Mouse (Mus musculus): ENCODE data around the gene Calhm3. TPM values are rescaled to one million over a fixed set of nuclear protein-coding genes. Genes with fewer than 3 reads are reported as not detected.

Calhm3 gene
- polyA plus RNA-seq, 1 experiment from 2014 or later = not detected

DNA sequence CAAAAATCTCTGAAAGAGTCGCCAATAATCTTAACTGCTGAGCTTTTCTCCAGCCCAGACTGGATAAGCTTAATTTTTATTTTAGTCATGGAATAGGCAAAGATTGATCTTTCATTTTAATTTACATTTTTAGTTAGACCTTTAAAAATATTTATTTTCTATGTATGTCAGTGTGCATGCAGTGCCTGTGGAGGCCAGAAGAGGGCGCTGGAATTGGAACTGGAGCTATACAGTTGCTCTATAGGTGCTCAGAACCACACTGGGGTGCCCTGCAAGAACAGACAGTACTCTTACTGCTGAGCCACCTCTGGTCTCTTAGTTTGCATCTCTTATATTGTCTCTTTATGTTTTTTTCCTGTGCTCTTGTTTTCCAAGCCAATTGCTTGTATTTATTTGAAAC is 34.8 kb downstream of the Calhm3 start:
- no peak for ATAC-seq (replicated peaks; ENCODE audit: insufficient number of reproducible peaks, low FRiP score, low TSS enrichment)
- Histone ChIP-seq H3K27me3 (ENCODE audit: control insufficient read depth, insufficient read depth, low read length) (no peaks in the 10 kb centered on the region), H3K9ac (ENCODE audit: low read depth, low read length) (no peak overlapping the region), H3K9me3 (replicated peaks; ENCODE audit: control insufficient read depth, low read length) (no peaks in the 10 kb centered on the region), H3K4me3 (ENCODE audit: low read depth, low read length) (no peak overlapping the region), H3K36me3 (ENCODE audit: control insufficient read depth, insufficient read depth, low read length) (peaks cover 34% of the 10 kb centered on the region), H3K27ac (ENCODE audit: low read depth, low read length) (no peak overlapping the region), H3K4me1 (ENCODE audit: control insufficient read depth, insufficient read depth, low read length) (no peaks in the 10 kb centered on the region), H3K4me2 (no peak overlapping the region)
- 18% methylated on average over 2 of the region's 2 CpGs for WGBS (ENCODE audit: insufficient replicate concordance)

DNA sequence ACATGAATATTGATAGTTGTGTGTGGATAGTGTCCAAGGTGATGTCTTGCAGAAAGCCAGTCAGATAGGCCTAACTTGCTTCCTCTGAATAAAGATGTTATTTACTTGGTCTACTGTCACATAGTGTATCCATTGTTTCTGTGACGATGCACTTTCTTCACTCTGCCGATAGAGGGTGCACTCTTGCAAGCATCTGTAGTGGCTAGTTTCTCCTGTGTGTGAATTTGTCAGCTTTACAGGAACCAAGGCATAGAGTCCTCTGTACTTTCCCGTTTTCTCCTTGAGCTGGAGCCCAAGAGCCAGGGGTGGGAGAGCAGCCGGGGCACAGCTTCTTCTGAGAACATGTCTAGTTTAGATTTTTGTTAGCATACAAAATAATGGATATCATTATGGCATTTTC is 36.5 kb downstream of the Calhm3 start:
- Histone ChIP-seq H3K4me3 (ENCODE audit: low read depth, low read length) (no peak overlapping the region), H3K9me3 (replicated peaks; ENCODE audit: control insufficient read depth, low read length) (no peaks in the 10 kb centered on the region), H3K27ac (ENCODE audit: low read depth, low read length) (no peak overlapping the region), H3K4me2 (no peak overlapping the region), H3K4me1 (ENCODE audit: control insufficient read depth, insufficient read depth, low read length) (no peaks in the 10 kb centered on the region), H3K27me3 (ENCODE audit: control insufficient read depth, insufficient read depth, low read length) (no peaks in the 10 kb centered on the region), H3K36me3 (ENCODE audit: control insufficient read depth, insufficient read depth, low read length) (peaks cover 28% of the 10 kb centered on the region), H3K9ac (ENCODE audit: low read depth, low read length) (no peak overlapping the region)
- 46% methylated on average over 4 of the region's 4 CpGs for WGBS (ENCODE audit: insufficient replicate concordance)
- ATAC-seq (replicated peaks; ENCODE audit: insufficient number of reproducible peaks, low FRiP score, low TSS enrichment) = no peak

DNA sequence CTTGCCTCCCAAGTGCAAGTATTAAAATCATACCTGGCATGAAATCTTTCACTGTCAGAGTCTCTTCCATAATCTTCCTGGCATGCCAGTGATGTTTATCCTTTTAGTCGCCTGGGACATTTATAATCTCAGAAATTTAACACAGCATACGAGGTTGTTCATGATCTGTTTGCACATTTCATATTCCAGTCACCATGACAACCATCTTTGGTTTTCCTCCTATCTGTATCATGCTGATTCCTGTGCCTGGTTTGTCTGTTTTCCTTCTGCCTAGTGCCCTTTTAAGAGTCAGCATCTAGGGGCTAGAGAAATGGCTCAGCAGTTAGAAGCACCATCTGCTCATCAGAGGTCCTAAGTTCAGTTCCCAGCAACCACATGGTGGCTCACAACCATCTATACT is 38.9 kb downstream of the Calhm3 start:
- Histone ChIP-seq H3K27ac (ENCODE audit: low read depth, low read length) (no peak overlapping the region), H3K4me2 (no peak overlapping the region), H3K4me1 (ENCODE audit: control insufficient read depth, insufficient read depth, low read length) (no peaks in the 10 kb centered on the region), H3K27me3 (ENCODE audit: control insufficient read depth, insufficient read depth, low read length) (no peaks in the 10 kb centered on the region), H3K4me3 (ENCODE audit: low read depth, low read length) (no peak overlapping the region), H3K9me3 (replicated peaks; ENCODE audit: control insufficient read depth, low read length) (no peaks in the 10 kb centered on the region), H3K36me3 (ENCODE audit: control insufficient read depth, insufficient read depth, low read length) (peaks cover 38% of the 10 kb centered on the region), H3K9ac (ENCODE audit: low read depth, low read length) (no peak overlapping the region)
- 85% methylated on average over 2 of the region's 2 CpGs for WGBS (ENCODE audit: insufficient replicate concordance)
- ATAC-seq (replicated peaks; ENCODE audit: insufficient number of reproducible peaks, low FRiP score, low TSS enrichment) = no peak

DNA sequence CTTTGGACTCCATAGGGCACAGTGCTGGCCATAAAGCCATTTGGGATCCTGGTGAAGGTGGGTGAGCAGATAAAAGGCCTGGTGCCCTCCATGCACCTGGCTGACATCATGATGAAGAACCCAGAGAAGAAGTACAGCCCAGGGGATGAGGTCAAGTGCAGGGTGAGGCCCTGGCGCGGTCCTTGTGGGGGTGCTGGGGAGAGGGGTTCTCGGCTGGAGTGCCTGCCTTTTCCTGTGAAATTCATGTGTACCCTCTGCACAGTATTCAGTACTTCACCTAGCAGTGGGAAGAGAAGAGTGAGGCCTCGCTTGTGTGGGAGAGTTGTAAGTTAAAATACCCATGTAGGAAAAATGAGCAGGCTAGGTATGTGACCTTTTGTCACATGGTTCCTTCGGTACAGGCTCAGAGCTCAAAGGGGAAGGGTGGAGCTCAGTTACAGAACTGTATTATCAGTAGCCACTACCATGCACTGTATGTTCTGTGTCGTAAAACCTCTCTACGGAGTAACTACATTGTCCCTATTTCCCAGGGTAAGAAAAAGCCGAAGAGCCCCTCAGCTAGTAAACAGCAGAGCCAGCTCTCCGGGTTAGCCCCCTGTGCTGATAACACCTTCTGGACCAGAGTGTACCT is 52.8 kb downstream of the Calhm3 start:
- Histone ChIP-seq H3K4me1 (ENCODE audit: control insufficient read depth, insufficient read depth, low read length) (no peaks in the 10 kb centered on the region), H3K36me3 (ENCODE audit: control insufficient read depth, insufficient read depth, low read length) (peaks cover 55% of the 10 kb centered on the region), H3K4me2 (no peak overlapping the region), H3K4me3 (ENCODE audit: low read depth, low read length) (no peak overlapping the region), H3K9ac (ENCODE audit: low read depth, low read length) (no peak overlapping the region), H3K9me3 (replicated peaks; ENCODE audit: control insufficient read depth, low read length) (no peaks in the 10 kb centered on the region), H3K27ac (ENCODE audit: low read depth, low read length) (no peak overlapping the region), H3K27me3 (ENCODE audit: control insufficient read depth, insufficient read depth, low read length) (no peaks in the 10 kb centered on the region)
- 85% methylated on average over 9 of the region's 9 CpGs for WGBS (ENCODE audit: insufficient replicate concordance)
- no peak for ATAC-seq (replicated peaks; ENCODE audit: insufficient number of reproducible peaks, low FRiP score, low TSS enrichment)

Other genes starting within 250 kb of the Calhm3 start
- gene Ina, start 143.1 kb downstream of the Calhm3 start, polyA plus RNA-seq (2014; fragmentation: Nextera tagmentation; extraction: Ambion mirVana) = 0.43 and 0.73 TPM in 2 replicates
- gene Nt5c2, start 142.6 kb downstream of the Calhm3 start, polyA plus RNA-seq (2014; fragmentation: Nextera tagmentation; extraction: Ambion mirVana) = 80.7 and 82.3 TPM in 2 replicates
- gene Pcgf6, start 106.9 kb downstream of the Calhm3 start, polyA plus RNA-seq (2014; fragmentation: Nextera tagmentation; extraction: Ambion mirVana) = 12.7 and 14.9 TPM in 2 replicates
- gene Taf5, start 90.0 kb downstream of the Calhm3 start, polyA plus RNA-seq (2014; fragmentation: Nextera tagmentation; extraction: Ambion mirVana) = 5.5 and 6.2 TPM in 2 replicates
- 2,024 and 2,054 TPM in 2 replicates for gene Usmg5, start 67.1 kb downstream of the Calhm3 start, polyA plus RNA-seq (2014; fragmentation: Nextera tagmentation; extraction: Ambion mirVana)
- 6.1 and 6.3 TPM in 2 replicates for gene Pdcd11, start 67.0 kb downstream of the Calhm3 start, polyA plus RNA-seq (2014; fragmentation: Nextera tagmentation; extraction: Ambion mirVana)
- gene Calhm2, start 19.5 kb downstream of the Calhm3 start, polyA plus RNA-seq (2014; fragmentation: Nextera tagmentation; extraction: Ambion mirVana) = 1.4 and 2.2 TPM in 2 replicates
- gene Calhm1, start 13.5 kb downstream of the Calhm3 start, polyA plus RNA-seq (2014; fragmentation: Nextera tagmentation; extraction: Ambion mirVana) = not detected in 2 replicates
- gene Neurl1a, start 21.1 kb upstream of the Calhm3 start, polyA plus RNA-seq (2014; fragmentation: Nextera tagmentation; extraction: Ambion mirVana) = 3.0 and 3.2 TPM in 2 replicates